Mouse (Mus musculus): Measurements from ENCODE around the gene Atg16l1. TPM values are rescaled to one million over a fixed set of nuclear protein-coding genes. Genes with fewer than 3 reads are reported as not detected.

The Atg16l1 gene
- polyA plus RNA-seq (2015; fragmentation: Nextera tagmentation; extraction: Ambion mirVana), result 14.5 and 15.3 TPM in 2 replicates

DNA sequence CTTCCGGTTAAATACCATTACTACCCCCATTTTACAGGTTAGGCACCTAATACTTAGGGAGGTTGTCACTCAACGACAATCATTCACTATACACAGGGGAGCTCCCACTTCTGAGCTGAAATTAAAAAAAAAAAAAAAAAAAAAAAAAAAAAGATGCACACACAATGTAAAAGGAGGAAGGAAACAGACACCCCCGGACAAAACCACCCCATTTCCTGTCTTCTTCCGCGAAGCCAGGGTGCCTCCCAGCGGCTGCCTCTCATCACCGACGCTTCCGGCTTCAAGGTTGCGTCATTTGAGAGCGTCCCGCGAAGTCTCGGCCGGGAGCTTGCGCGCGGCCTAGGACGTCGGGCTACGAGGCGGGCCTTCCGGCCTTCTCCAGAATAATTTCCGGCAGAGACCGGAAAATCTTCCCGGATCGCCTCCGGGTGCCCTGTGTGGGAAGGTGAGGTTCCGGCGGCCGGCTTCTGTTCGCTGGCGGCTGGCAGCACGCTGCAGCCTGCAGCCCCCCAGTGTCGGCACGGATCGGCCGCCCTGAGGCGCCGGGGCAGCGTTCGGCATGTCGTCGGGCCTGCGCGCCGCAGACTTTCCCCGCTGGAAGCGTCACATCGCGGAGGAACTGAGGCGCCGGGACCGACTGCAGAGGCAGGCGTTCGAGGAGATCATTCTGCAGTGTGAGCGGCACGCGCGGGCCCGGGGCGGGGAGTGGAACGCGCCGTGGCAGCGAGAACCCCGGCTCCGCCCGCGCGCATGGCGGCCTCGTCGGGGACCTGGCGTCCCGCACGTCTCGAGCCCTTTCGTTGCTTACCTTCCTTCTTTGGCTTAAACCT lies at the start of gene Atg16l1:
Gene Atg16l1 (plus strand): TSS at position 230 of the 830 bp plus-strand sequence.
- Histone ChIP-seq H3K9me3 (replicated peaks) (no peaks in the 10 kb centered on the region), H3K4me1 (replicated peaks) (peaks cover 32% of the 10 kb centered on the region), H3K27me3 (no peaks in the 10 kb centered on the region), H3K4me2 (peak within 1 kb of the TSS; percentile 81), H3K36me3 (peaks cover 31% of the 10 kb centered on the region), H3K27ac (peak within 1 kb of the TSS; percentile 98), H3K4me3 (replicated peaks) (peak within 1 kb of the TSS; percentile 99), H3K9ac (peak within 1 kb of the TSS; percentile 98)
- ATAC-seq (ENCODE audit: low read depth) (peak; percentile 97), DNase-seq (peak; percentile 90)
- WGBS (ENCODE audit: insufficient replicate concordance), result under 1% methylated on average over 79 of the region's 79 CpGs

DNA sequence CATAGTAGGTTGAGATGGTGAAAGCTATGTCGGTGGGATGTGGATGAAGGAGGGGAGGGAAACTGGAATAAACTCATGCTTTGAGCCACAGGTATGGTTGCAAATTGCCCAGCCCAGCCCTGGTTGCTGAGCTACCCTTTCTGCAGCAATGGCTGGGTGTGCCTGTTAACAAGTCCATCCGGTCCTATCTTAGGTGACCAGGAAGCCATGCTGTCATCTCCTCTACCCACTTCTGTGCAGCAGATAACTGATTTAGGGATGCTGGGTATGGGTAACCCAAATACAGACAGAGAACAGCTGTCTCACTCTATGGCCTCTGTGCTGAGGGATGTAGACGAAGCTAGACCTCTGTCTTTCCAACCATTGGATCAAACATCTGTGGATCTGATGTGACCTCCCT lies 49.3 kb upstream of the Atg16l1 start:
- Histone ChIP-seq H3K36me3 (peaks cover 38% of the 10 kb centered on the region), H3K9ac (peak overlapping the region; percentile 52), H3K4me3 (replicated peaks) (no peak overlapping the region), H3K27ac (peak overlapping the region; percentile 93), H3K9me3 (replicated peaks) (no peaks in the 10 kb centered on the region), H3K4me2 (peak overlapping the region; percentile 28; the same call in 1 of the 2 replicates), H3K27me3 (no peaks in the 10 kb centered on the region), H3K4me1 (replicated peaks) (peaks cover 64% of the 10 kb centered on the region)
- ATAC-seq (ENCODE audit: low read depth) (peak; percentile 98), DNase-seq (peak; percentile 65)
- 61% methylated on average over 3 of the region's 3 CpGs for WGBS (ENCODE audit: insufficient replicate concordance)

DNA sequence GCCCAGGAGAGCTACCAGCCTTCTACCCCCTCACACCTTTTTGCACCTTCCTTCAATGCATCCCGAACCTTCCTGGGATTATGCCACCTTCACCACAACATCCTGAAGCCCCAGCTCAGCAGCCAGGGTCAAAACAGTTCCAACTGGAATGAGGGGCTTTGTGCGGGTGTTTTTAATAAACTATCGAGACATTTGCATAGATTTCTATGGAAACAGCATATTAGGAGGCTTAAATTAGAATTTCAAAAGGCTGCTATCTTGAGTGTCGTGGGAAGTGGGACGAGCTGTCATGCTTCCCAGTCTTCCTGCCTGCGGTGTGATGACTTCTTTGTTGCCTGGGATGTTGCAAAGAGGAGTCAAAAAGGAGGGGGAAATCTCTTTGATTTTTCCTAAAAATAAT lies 46.6 kb upstream of the Atg16l1 start:
- peaks cover 39% of the 10 kb centered on the region for H3K36me3 ChIP-seq

DNA sequence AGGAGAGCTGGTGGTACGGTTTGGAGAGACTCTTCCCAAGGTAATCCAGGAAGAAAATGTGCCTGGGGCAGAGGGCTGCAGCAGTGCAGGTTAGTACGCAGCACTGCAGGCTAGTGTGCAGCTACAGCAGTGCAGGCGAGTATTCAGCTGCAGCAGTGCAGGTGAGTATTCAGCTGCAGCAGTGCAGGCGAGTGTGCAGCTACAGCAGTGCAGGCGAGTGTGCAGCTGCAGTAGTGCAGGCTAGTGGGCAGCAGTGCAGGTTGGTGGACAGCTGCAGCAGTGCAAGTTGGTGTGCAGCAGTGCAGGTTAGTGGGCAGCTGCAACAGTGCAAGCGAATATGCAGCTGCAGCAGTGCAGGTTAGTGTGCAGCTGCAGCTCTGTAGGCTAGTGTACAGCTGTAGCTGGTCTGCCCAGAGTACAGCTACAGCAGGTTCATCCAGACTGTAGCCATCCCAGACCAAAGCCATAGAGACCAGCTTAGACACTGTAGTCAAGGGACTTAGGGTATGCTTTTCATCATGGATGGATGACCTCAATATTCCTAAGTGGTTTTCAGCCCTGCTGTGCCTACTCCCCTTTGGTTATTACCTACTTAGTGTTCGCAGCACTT lies 45.9 kb upstream of the Atg16l1 start:
- no peak overlapping the region for H3K4me3 ChIP-seq (replicated peaks)
- 83% methylated on average over 7 of the region's 7 CpGs for WGBS (ENCODE audit: insufficient replicate concordance)
- peaks cover 42% of the 10 kb centered on the region for H3K36me3 ChIP-seq
- no peak for DNase-seq
- no peaks in the 10 kb centered on the region for H3K9me3 ChIP-seq (replicated peaks)
- no peaks in the 10 kb centered on the region for H3K27me3 ChIP-seq
- no peak overlapping the region for H3K4me2 ChIP-seq
- H3K4me1 ChIP-seq (replicated peaks), result peaks cover 86% of the 10 kb centered on the region
- no peak for ATAC-seq (ENCODE audit: low read depth)
- H3K27ac ChIP-seq, result peak overlapping the region; percentile 93
- H3K9ac ChIP-seq, result 0 out of 2 replicates have a peak overlapping the region, but pooled peaks have one; percentile 15

More for the DNA sequence above, 46.6 kb upstream of the Atg16l1 start:
- no peaks in the 10 kb centered on the region for H3K27me3 ChIP-seq
- H3K4me3 ChIP-seq (replicated peaks), result no peak overlapping the region
- DNase-seq (no peak), ATAC-seq (ENCODE audit: low read depth) (no peak)
- peaks cover 86% of the 10 kb centered on the region for H3K4me1 ChIP-seq (replicated peaks)
- peak overlapping the region; percentile 93 for H3K27ac ChIP-seq
- H3K9me3 ChIP-seq (replicated peaks), result no peaks in the 10 kb centered on the region
- no peak overlapping the region for H3K9ac ChIP-seq
- WGBS (ENCODE audit: insufficient replicate concordance), result 75% methylated on average over 6 of the region's 6 CpGs
- H3K4me2 ChIP-seq, result no peak overlapping the region

DNA sequence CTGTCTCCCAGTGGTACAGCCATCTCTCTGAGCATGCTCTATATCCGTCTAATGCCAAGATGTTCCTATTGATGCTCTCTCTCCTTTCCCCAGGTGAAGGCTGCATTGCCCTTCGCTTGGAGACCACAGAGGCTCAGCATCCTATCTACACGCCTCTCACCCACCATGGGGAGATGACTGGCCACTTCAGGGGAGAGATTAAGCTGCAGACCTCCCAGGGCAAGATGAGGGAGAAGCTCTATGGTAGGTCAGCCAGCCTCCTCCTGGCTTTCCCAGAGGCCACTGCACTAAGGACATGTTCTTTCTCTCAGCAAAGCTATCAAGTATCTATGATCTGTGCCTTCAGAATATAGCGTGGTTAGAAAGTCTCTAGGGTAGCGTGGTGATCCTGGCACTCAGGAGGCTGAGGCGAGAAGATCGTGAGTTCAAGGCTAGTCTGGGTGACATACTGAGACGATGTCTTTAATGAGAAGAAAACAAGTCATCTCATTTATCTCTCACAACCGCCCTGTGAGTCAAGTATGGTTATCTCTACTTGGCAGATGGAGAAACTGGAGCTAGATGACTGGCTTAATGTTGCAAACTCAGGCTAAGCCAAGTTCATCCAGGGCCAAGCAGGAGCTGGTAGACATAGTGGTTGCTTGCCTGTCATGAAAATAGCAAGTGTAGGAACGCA lies 43.6 kb upstream of the Atg16l1 start:
- Histone ChIP-seq H3K9ac (peak overlapping the region; percentile 64), H3K4me1 (replicated peaks) (peaks cover 63% of the 10 kb centered on the region), H3K36me3 (peaks cover 46% of the 10 kb centered on the region), H3K27me3 (no peaks in the 10 kb centered on the region), H3K4me3 (replicated peaks) (peak overlapping the region; percentile 18; the same call in 1 of the 2 replicates), H3K9me3 (replicated peaks) (no peaks in the 10 kb centered on the region), H3K27ac (peak overlapping the region; percentile 95), H3K4me2 (peak overlapping the region; percentile 59)
- DNase-seq, result peak; percentile 75
- 33% methylated on average over 10 of the region's 10 CpGs for WGBS (ENCODE audit: insufficient replicate concordance)
- peak; percentile 92 for ATAC-seq (ENCODE audit: low read depth)

DNA sequence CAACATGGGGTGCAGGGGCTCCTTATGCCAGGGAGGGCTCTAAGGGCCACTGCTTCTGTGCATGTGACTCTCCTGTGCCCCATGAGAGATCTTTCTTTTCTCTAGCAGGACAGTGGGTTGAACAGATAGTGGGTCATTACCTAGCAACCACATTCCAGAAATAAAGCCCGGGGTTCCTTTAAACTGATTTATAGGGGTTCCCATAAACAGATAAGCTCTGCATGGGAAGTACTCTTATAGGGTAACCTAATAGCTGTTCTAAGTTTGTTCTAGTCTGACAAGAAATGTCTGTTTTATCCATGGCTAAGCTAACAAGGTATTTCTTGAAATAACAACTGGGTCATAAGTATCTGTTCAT lies 43.1 kb upstream of the Atg16l1 start:
- ATAC-seq (ENCODE audit: low read depth), result peak; percentile 58
- H3K27me3 ChIP-seq, result no peaks in the 10 kb centered on the region
- no peaks in the 10 kb centered on the region for H3K9me3 ChIP-seq (replicated peaks)
- WGBS (ENCODE audit: insufficient replicate concordance), result 23% methylated on average over 1 of the region's 1 CpGs
- peaks cover 58% of the 10 kb centered on the region for H3K4me1 ChIP-seq (replicated peaks)
- H3K4me2 ChIP-seq, result peak overlapping the region; percentile 59
- H3K27ac ChIP-seq, result peak overlapping the region; percentile 95
- H3K9ac ChIP-seq, result peak overlapping the region; percentile 62
- peak overlapping the region; percentile 18; the same call in 1 of the 2 replicates for H3K4me3 ChIP-seq (replicated peaks)
- no peak for DNase-seq
- H3K36me3 ChIP-seq, result peaks cover 45% of the 10 kb centered on the region

DNA sequence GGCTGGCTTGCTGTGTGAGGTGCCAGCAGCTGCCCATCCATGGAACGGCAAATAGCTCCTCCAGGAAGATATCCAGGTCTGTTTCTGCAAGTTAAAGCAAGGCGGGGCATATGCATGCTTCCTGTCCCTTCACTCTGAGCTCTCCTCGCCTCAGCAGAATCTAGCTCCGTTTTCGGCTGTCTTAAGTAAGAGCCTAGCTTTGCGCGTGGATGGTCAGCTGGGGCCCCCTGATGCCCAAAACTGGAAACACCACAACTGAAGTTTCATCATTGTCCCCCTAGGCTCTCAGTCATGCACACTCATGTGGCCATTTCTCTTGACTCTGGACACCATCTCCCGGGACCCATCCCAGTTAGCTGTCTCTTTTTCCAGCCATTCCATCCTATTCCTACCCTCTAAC lies 34.3 kb upstream of the Atg16l1 start:
- Histone ChIP-seq H3K36me3 (peaks cover 11% of the 10 kb centered on the region; the same call in 1 of the 2 replicates), H3K4me1 (replicated peaks) (peaks cover 9% of the 10 kb centered on the region; the same call in 1 of the 2 replicates), H3K27ac (no peak overlapping the region), H3K9ac (no peak overlapping the region), H3K4me2 (no peak overlapping the region), H3K4me3 (replicated peaks) (no peak overlapping the region), H3K27me3 (no peaks in the 10 kb centered on the region), H3K9me3 (replicated peaks) (no peaks in the 10 kb centered on the region)
- DNase-seq, result peak; percentile 28
- peak; percentile 38 for ATAC-seq (ENCODE audit: low read depth)
- WGBS (ENCODE audit: insufficient replicate concordance), result 42% methylated on average over 8 of the region's 8 CpGs

DNA sequence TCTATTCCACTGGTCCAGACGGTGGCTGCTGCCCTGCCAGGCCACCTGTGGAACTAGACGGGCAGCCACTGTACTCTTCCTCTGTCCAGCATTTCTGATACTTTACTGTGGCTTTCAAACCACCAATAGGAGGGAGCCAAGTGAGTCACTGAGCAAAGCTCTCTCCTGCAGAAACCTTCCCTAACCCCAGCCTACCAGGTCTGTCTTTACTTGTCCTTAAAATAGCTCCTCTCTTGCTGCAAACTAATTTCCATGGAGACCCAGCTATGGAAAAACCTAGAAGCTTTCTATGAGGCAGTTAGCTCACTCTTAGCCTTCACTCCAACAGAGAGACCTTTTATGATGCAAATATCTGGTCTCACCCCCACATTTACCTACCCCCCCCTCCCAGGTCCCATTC lies 33.6 kb upstream of the Atg16l1 start:
- Histone ChIP-seq H3K36me3 (peaks cover 11% of the 10 kb centered on the region; the same call in 1 of the 2 replicates), H3K9ac (no peak overlapping the region), H3K4me3 (replicated peaks) (no peak overlapping the region), H3K27me3 (no peaks in the 10 kb centered on the region), H3K4me2 (no peak overlapping the region), H3K4me1 (replicated peaks) (peaks cover 9% of the 10 kb centered on the region; the same call in 1 of the 2 replicates), H3K27ac (no peak overlapping the region), H3K9me3 (replicated peaks) (no peaks in the 10 kb centered on the region)
- 59% methylated on average over 2 of the region's 2 CpGs for WGBS (ENCODE audit: insufficient replicate concordance)
- ATAC-seq (ENCODE audit: low read depth) (no peak), DNase-seq (no peak)

DNA sequence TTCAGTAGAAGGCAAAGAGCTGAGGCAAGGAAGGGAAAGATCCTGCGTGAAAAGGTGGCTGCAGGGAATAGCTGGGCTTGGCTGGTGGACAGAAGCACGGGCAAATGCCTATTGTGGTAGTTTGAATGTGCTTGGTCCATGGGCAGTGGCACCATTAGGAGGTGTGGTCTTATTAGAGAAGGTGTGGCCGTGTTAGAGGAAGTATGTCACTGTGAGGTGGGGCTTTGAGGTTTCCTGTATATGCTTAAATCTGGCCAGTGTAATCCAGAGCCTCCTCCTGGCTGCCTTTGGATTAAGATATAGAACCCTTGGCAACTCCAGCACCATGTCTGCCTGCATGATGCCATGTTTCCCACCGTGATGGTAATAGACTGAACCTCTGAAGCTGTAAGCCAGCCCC lies 32.3 kb upstream of the Atg16l1 start:
- Histone ChIP-seq H3K4me3 (replicated peaks) (no peak overlapping the region), H3K4me1 (replicated peaks) (peaks cover 9% of the 10 kb centered on the region; the same call in 1 of the 2 replicates), H3K9me3 (replicated peaks) (no peaks in the 10 kb centered on the region), H3K36me3 (peaks cover 5% of the 10 kb centered on the region; the same call in 1 of the 2 replicates), H3K4me2 (no peak overlapping the region), H3K9ac (no peak overlapping the region), H3K27me3 (no peaks in the 10 kb centered on the region), H3K27ac (no peak overlapping the region)
- 44% methylated on average over 4 of the region's 4 CpGs for WGBS (ENCODE audit: insufficient replicate concordance)
- DNase-seq, result no peak
- no peak for ATAC-seq (ENCODE audit: low read depth)

DNA sequence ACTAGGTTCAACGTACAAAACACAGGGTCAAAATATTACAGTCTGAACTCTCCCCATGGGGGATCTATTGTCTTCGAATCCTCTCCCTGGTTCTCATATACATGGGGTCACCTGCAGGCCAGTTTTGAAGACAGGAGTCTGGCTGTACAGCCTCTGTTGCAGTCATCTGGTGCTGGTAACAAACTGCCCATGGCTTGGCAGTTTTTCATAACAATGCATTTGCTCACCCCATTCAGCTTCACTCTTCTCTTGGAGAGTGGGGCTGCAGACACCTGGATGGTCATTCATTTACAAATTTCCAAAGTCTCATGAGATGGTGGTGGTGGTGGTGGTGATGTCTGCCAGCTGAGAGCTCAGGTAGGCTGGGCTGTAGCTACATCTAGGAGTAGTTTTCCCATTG lies 26.6 kb upstream of the Atg16l1 start:
- H3K27me3 ChIP-seq, result no peaks in the 10 kb centered on the region; the same call in 1 of the 2 replicates
- H3K4me3 ChIP-seq (replicated peaks), result no peak overlapping the region
- H3K36me3 ChIP-seq, result no peaks in the 10 kb centered on the region
- 51% methylated on average over 2 of the region's 2 CpGs for WGBS (ENCODE audit: insufficient replicate concordance)
- DNase-seq, result no peak
- no peak overlapping the region for H3K9ac ChIP-seq
- H3K4me2 ChIP-seq, result no peak overlapping the region
- no peaks in the 10 kb centered on the region for H3K9me3 ChIP-seq (replicated peaks)
- ATAC-seq (ENCODE audit: low read depth), result no peak
- H3K4me1 ChIP-seq (replicated peaks), result no peaks in the 10 kb centered on the region
- H3K27ac ChIP-seq, result no peak overlapping the region

DNA sequence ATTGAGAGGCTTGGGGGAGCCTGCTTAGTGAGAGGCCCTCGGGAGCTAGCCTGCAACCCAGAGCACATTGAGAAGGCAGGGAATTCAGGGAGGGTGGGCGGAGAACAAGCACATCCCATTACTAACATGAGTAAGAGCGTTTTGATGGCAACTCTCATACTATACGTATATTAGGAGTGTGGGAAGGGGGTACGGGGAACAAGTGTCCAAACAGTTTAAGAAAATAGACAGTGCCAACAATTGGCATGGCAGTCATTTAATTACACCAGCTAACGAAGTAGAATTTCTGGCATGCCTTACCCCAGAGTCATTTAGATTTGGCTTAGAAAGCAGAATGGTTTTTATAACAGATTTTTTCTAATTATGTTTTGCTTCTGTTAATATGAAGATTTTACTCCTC lies 25.8 kb upstream of the Atg16l1 start:
- DNase-seq (no peak), ATAC-seq (ENCODE audit: low read depth) (no peak)
- 64% methylated on average over 6 of the region's 6 CpGs for WGBS (ENCODE audit: insufficient replicate concordance)
- H3K9ac ChIP-seq, result no peak overlapping the region
- no peaks in the 10 kb centered on the region; the same call in 1 of the 2 replicates for H3K27me3 ChIP-seq
- H3K4me2 ChIP-seq, result no peak overlapping the region
- H3K9me3 ChIP-seq (replicated peaks), result no peaks in the 10 kb centered on the region
- H3K27ac ChIP-seq, result no peak overlapping the region
- H3K36me3 ChIP-seq, result no peaks in the 10 kb centered on the region
- H3K4me3 ChIP-seq (replicated peaks), result no peak overlapping the region
- no peaks in the 10 kb centered on the region for H3K4me1 ChIP-seq (replicated peaks)

All from liver, embryonic 13.5 days (tissue).